Comparison of ENCODE assay signal across 41 mouse cellular contexts in genomic region chr5:75134681-75135080, GRCm38 (mm10). TPM values are rescaled to one million over a fixed set of nuclear protein-coding genes. Genes with fewer than 3 reads are reported as not detected.
"Had no signal": no experiment of that assay in that cellular context is flagged by ENCODE, and none has a peak within 500 bp of the region (broad histone marks: within the 10 kb centered on the region; RNA-seq: fewer than 3 reads in every experiment).

No protein-coding gene starts in this region.

- H3K4me2 ChIP-seq: heart, embryonic 11.5 days; heart, embryonic 13.5 days; heart, embryonic 15.5 days; hindbrain, embryonic 12.5 days; hindbrain, embryonic 13.5 days; hindbrain, embryonic 14.5 days; hindbrain, embryonic 15.5 days; intestine, embryonic 15.5 days; kidney, embryonic 15.5 days had no signal

- ATAC-seq: hindbrain, embryonic 16.5 days; hindbrain, postnatal 0 days; inflammation-experienced regulatory T-cells, adult 6 months; intestine, embryonic 15.5 days; intestine, embryonic 16.5 days; intestine, postnatal 0 days had no signal

- H3K4me3 ChIP-seq: heart, embryonic 10.5 days; heart, embryonic 13.5 days; heart, embryonic 15.5 days; hindbrain, embryonic 10.5 days; hindbrain, embryonic 12.5 days; hindbrain, embryonic 13.5 days; hindbrain, embryonic 15.5 days; intestine, embryonic 15.5 days; kidney, embryonic 15.5 days; layer of hippocampus, adult 2 months had no signal

- DNase-seq: heart, postnatal 10 days; heart, postnatal 14 days; heart, postnatal 36 days; heart, postnatal 4 days; kidney, adult 11 months; kidney, adult 18-20 months; kidney, adult 2 months; kidney, adult 8-10 months; kidney, adult 9 months; kidney, postnatal 10 days; kidney, postnatal 14 days; kidney, postnatal 25 days; kidney, postnatal 36 days; kidney, postnatal 4 days; layer of hippocampus, adult 9-11 months; layer of hippocampus, postnatal 36 days had no signal

- H3K4me1 ChIP-seq: heart, embryonic 10.5 days; heart, embryonic 13.5 days; heart, embryonic 15.5 days; hindbrain, embryonic 10.5 days; hindbrain, embryonic 12.5 days; hindbrain, embryonic 13.5 days; hindbrain, embryonic 15.5 days; intestine, embryonic 15.5 days; kidney, embryonic 15.5 days had no signal

- H3K9me3 ChIP-seq: heart, embryonic 10.5 days; heart, embryonic 13.5 days; heart, embryonic 15.5 days; hindbrain, embryonic 10.5 days; hindbrain, embryonic 12.5 days; hindbrain, embryonic 13.5 days; hindbrain, embryonic 15.5 days; intestine, embryonic 15.5 days; kidney, embryonic 15.5 days had no signal

- H3K27me3 ChIP-seq: intestine, embryonic 15.5 days had no signal

- H3K36me3 ChIP-seq: heart, embryonic 10.5 days; heart, embryonic 13.5 days; heart, embryonic 15.5 days; hindbrain, embryonic 10.5 days; hindbrain, embryonic 12.5 days; hindbrain, embryonic 13.5 days; hindbrain, embryonic 15.5 days; intestine, embryonic 15.5 days; kidney, embryonic 15.5 days had no signal

- H3K9ac ChIP-seq: heart, embryonic 13.5 days; heart, embryonic 15.5 days; hindbrain, embryonic 12.5 days; hindbrain, embryonic 13.5 days; hindbrain, embryonic 14.5 days; hindbrain, embryonic 15.5 days; intestine, embryonic 15.5 days; kidney, embryonic 15.5 days had no signal

- H3K27ac ChIP-seq: heart, embryonic 10.5 days; heart, embryonic 13.5 days; heart, embryonic 15.5 days; hindbrain, embryonic 10.5 days; hindbrain, embryonic 12.5 days; hindbrain, embryonic 13.5 days; hindbrain, embryonic 14.5 days; hindbrain, embryonic 15.5 days; hindbrain, postnatal 0 days; intestine, embryonic 15.5 days; kidney, embryonic 15.5 days; kidney, postnatal 0 days; layer of hippocampus, adult 2 months had no signal

RNA-seq across cellular contexts. Expression of gene Pdgfra, which starts 17.4 kb away (rescaled TPM):
- polyA plus RNA-seq: inflammation-experienced regulatory T-cells, adult 6 months had no signal

RNA-seq across cellular contexts. Expression of gene Gsx2, which starts 59.3 kb away (rescaled TPM):
- polyA plus RNA-seq: heart, embryonic 10.5 days; heart, embryonic 11.5 days; heart, embryonic 13.5 days; heart, embryonic 14.5 days; heart, embryonic 15.5 days; heart, embryonic 16.5 days; heart, postnatal 0 days; inflammation-experienced regulatory T-cells, adult 6 months; intestine, embryonic 14.5 days; intestine, embryonic 15.5 days; intestine, embryonic 16.5 days; intestine, postnatal 0 days; kidney, adult 2 months; kidney, embryonic 14.5 days; kidney, embryonic 15.5 days; kidney, embryonic 16.5 days; kidney, postnatal 0 days; large intestine, adult 2 months had no signal
